Mouse (Mus musculus): ENCODE data around the gene Olfr62. TPM values are rescaled to one million over a fixed set of nuclear protein-coding genes. Genes with fewer than 3 reads are reported as not detected.

The Olfr62 gene
- polyA plus RNA-seq (2017; shearing (Covaris generic)) = not detected

- ATAC-seq = no peak
Observed at GRCm38 (mm10) chr4:118658652-118659051, at the start of gene Olfr62. Gene Olfr62 (plus strand): TSS chr4:118658952.

- ATAC-seq = no peak
Observed at GRCm38 (mm10) chr4:118609836-118610235, 48.9 kb upstream of the Olfr62 start.

- no peak for ATAC-seq
Observed at GRCm38 (mm10) chr4:118612619-118613018, 46.1 kb upstream of the Olfr62 start.

- no peak for ATAC-seq
Observed at GRCm38 (mm10) chr4:118615412-118615811, 43.3 kb upstream of the Olfr62 start.

GRCm38 (mm10) chr4:118620279-118620966 lies 38.3 kb upstream of the Olfr62 start, which contains the start of the genes Cfap57 and Ebna1bp2:
Gene Cfap57 (minus strand): TSS chr4:118620777.
Gene Ebna1bp2 (plus strand): TSS chr4:118620799.
- peak; percentile 98 for ATAC-seq

GRCm38 (mm10) chr4:118620967-118621320 lies 37.8 kb upstream of the Olfr62 start:
- peak; percentile 21 for ATAC-seq

- ATAC-seq = no peak
Observed at GRCm38 (mm10) chr4:118621781-118622180, 37.0 kb upstream of the Olfr62 start.

GRCm38 (mm10) chr4:118630261-118630660 lies 28.5 kb upstream of the Olfr62 start:
- ATAC-seq = no peak

GRCm38 (mm10) chr4:118642346-118643190 lies 16.2 kb upstream of the Olfr62 start:
- ATAC-seq = no peak

GRCm38 (mm10) chr4:118645234-118645633 lies 13.5 kb upstream of the Olfr62 start:
- ATAC-seq = no peak

GRCm38 (mm10) chr4:118687086-118687485 lies 28.3 kb downstream of the Olfr62 start:
- ATAC-seq = no peak

- no peak for ATAC-seq
Observed at GRCm38 (mm10) chr4:118692412-118692973, 33.7 kb downstream of the Olfr62 start, which contains the start of gene Olfr1342. Gene Olfr1342 (minus strand): TSS chr4:118692756.

GRCm38 (mm10) chr4:118693812-118694211 lies 35.1 kb downstream of the Olfr62 start:
- ATAC-seq = no peak

- ATAC-seq = no peak
Observed at GRCm38 (mm10) chr4:118703223-118703622, 44.5 kb downstream of the Olfr62 start, which contains the start of gene Olfr1341. Gene Olfr1341 (plus strand): TSS chr4:118703523.

GRCm38 (mm10) chr4:118708086-118708485 lies 49.3 kb downstream of the Olfr62 start:
- no peak for ATAC-seq

GRCm38 (mm10) chr4:118711656-118712055 lies 52.9 kb downstream of the Olfr62 start:
- no peak for ATAC-seq

Other genes starting within 250 kb of the Olfr62 start
- 10 to 100 TPM; 11.0 to 11.2 TPM for gene Szt2, start 249.7 kb upstream of the Olfr62 start, polyA plus RNA-seq (2017; shearing (Covaris generic))
- 100 to 1,000 TPM; 115 to 118 TPM for gene Med8, start 249.6 kb upstream of the Olfr62 start, polyA plus RNA-seq (2017; shearing (Covaris generic))
- 100 to 1,000 TPM; 125 to 129 TPM for gene Elovl1, start 230.9 kb upstream of the Olfr62 start, polyA plus RNA-seq (2017; shearing (Covaris generic))
- gene Cdc20, start 221.6 kb upstream of the Olfr62 start, polyA plus RNA-seq (2017; shearing (Covaris generic)) = 10 to 100 TPM in 1 of 2 experiments, 1 to 10 TPM in 1; 9.4 to 15.3 TPM
- not detected for gene Mpl, start 201.4 kb upstream of the Olfr62 start, polyA plus RNA-seq (2017; shearing (Covaris generic))
- gene Tie1, start 168.9 kb upstream of the Olfr62 start, polyA plus RNA-seq (2017; shearing (Covaris generic)) = not detected
- not detected for gene 2610528J11Rik, start 132.0 kb upstream of the Olfr62 start, polyA plus RNA-seq (2017; shearing (Covaris generic))
- gene Tmem125, start 114.9 kb upstream of the Olfr62 start, polyA plus RNA-seq (2017; shearing (Covaris generic)) = not detected
- gene Cfap57, start 38.2 kb upstream of the Olfr62 start, polyA plus RNA-seq (2017; shearing (Covaris generic)) = not detected
- gene Ebna1bp2, start 38.2 kb upstream of the Olfr62 start, polyA plus RNA-seq (2017; shearing (Covaris generic)) = 100 to 1,000 TPM; 163 to 165 TPM
- gene Olfr1342, start 33.8 kb downstream of the Olfr62 start, polyA plus RNA-seq (2017; shearing (Covaris generic)) = not detected
- not detected for gene Olfr1341, start 44.6 kb downstream of the Olfr62 start, polyA plus RNA-seq (2017; shearing (Covaris generic))
- not detected for gene Olfr1340, start 61.2 kb downstream of the Olfr62 start, polyA plus RNA-seq (2017; shearing (Covaris generic))
- not detected for gene Olfr1339, start 73.2 kb downstream of the Olfr62 start, polyA plus RNA-seq (2017; shearing (Covaris generic))
- gene Olfr1338, start 99.8 kb downstream of the Olfr62 start, polyA plus RNA-seq (2017; shearing (Covaris generic)) = under 1 TPM in 1 of 2 experiments, not detected in 1; 0.20 TPM
- not detected for gene Olfr1337, start 123.6 kb downstream of the Olfr62 start, polyA plus RNA-seq (2017; shearing (Covaris generic))
- not detected for gene Olfr1335, start 151.0 kb downstream of the Olfr62 start, polyA plus RNA-seq (2017; shearing (Covaris generic))
- not detected for gene Olfr1333, start 177.3 kb downstream of the Olfr62 start, polyA plus RNA-seq (2017; shearing (Covaris generic))
- gene Olfr1331, start 205.7 kb downstream of the Olfr62 start, polyA plus RNA-seq (2017; shearing (Covaris generic)) = under 1 TPM in 1 of 2 experiments, not detected in 1; 0.17 TPM
- gene Olfr1330, start 229.6 kb downstream of the Olfr62 start, polyA plus RNA-seq (2017; shearing (Covaris generic)) = under 1 TPM in 1 of 2 experiments, not detected in 1; 0.21 TPM

Measured in activated CD4-positive, CD25-positive, alpha-beta regulatory T cell, adult 4 months (primary cell).